Mouse (Mus musculus) cortical plate, adult 2 months (tissue): ENCODE data around the gene Enox1.

Experiments used
- CTCF ChIP-seq: fragments of 200-500 bp; IDR thresholded peaks from 2 replicates; pipeline ENCODE4 v1.5.1; 2011; ENCODE audit warnings: mild to moderate bottlenecking, control low read depth, low read length; ENCODE audit not compliant: insufficient read depth; ENCODE audit errors: extremely low read depth
- POLR2A ChIP-seq: fragments of 200-500 bp; IDR thresholded peaks from 2 replicates; pipeline ENCODE4 v1.6.1; 2011; ENCODE audit warnings: mild to moderate bottlenecking, low read length, control low read depth; ENCODE audit not compliant: insufficient read depth; ENCODE audit errors: extremely low read depth

- TF ChIP-seq CTCF (no peak), POLR2A (no peak)
Observed at GRCm38 (mm10) chr14:77499996-77500581, 343.5 kb downstream of the Enox1 start.
